Mouse (Mus musculus): ENCODE results near the gene Cdk19. TPM values are rescaled to one million over a fixed set of nuclear protein-coding genes. Genes with fewer than 3 reads are reported as not detected.
A peak's percentile ranks its signal among the peaks of the same experiment; 100 is the strongest.

Cdk19 gene
- polyA plus RNA-seq, 1 experiment from 2014 or later, result 11.1 TPM

GRCm38 (mm10) chr10:40358166-40358565, 18.8 kb downstream of the Cdk19 start:
- Histone ChIP-seq H3K27me3 (ENCODE audit: control insufficient read depth, insufficient read depth, low read length) (no peaks in the 10 kb centered on the region), H3K4me3 (ENCODE audit: low read depth, low read length) (no peak overlapping the region), H3K9me3 (ENCODE audit: control insufficient read depth, low read depth, low read length) (no peaks in the 10 kb centered on the region), H3K9ac (replicated peaks; ENCODE audit: low read depth, low read length) (no peak overlapping the region), H3K27ac (ENCODE audit: low read length) (no peak overlapping the region), H3K4me1 (ENCODE audit: control insufficient read depth, insufficient read depth, low read length) (peaks cover 10% of the 10 kb centered on the region), H3K36me3 (ENCODE audit: control insufficient read depth, insufficient read depth, low read length) (no peaks in the 10 kb centered on the region), H3K4me2 (replicated peaks; ENCODE audit: low read depth, low read length) (no peak overlapping the region)
- 39% methylated on average over 2 of the region's 2 CpGs for WGBS
- ATAC-seq (ENCODE audit: insufficient number of reproducible peaks, insufficient read depth, low FRiP score, low read depth), result no peak

- ATAC-seq (ENCODE audit: insufficient number of reproducible peaks, insufficient read depth, low FRiP score, low read depth), result no peak
- Histone ChIP-seq H3K27me3 (ENCODE audit: control insufficient read depth, insufficient read depth, low read length) (no peaks in the 10 kb centered on the region), H3K27ac (ENCODE audit: low read length) (no peak overlapping the region), H3K4me1 (ENCODE audit: control insufficient read depth, insufficient read depth, low read length) (peaks cover 10% of the 10 kb centered on the region), H3K36me3 (ENCODE audit: control insufficient read depth, insufficient read depth, low read length) (no peaks in the 10 kb centered on the region), H3K4me3 (ENCODE audit: low read depth, low read length) (no peak overlapping the region), H3K4me2 (replicated peaks; ENCODE audit: low read depth, low read length) (no peak overlapping the region), H3K9me3 (ENCODE audit: control insufficient read depth, low read depth, low read length) (no peaks in the 10 kb centered on the region), H3K9ac (replicated peaks; ENCODE audit: low read depth, low read length) (no peak overlapping the region)
- 80% methylated on average over 2 of the region's 2 CpGs for WGBS
Observed at GRCm38 (mm10) chr10:40359131-40359530, 19.8 kb downstream of the Cdk19 start.

- Histone ChIP-seq H3K4me2 (replicated peaks; ENCODE audit: low read depth, low read length) (no peak overlapping the region), H3K9ac (replicated peaks; ENCODE audit: low read depth, low read length) (no peak overlapping the region), H3K4me3 (ENCODE audit: low read depth, low read length) (no peak overlapping the region), H3K27me3 (ENCODE audit: control insufficient read depth, insufficient read depth, low read length) (no peaks in the 10 kb centered on the region), H3K9me3 (ENCODE audit: control insufficient read depth, low read depth, low read length) (no peaks in the 10 kb centered on the region), H3K4me1 (ENCODE audit: control insufficient read depth, insufficient read depth, low read length) (peaks cover 10% of the 10 kb centered on the region), H3K36me3 (ENCODE audit: control insufficient read depth, insufficient read depth, low read length) (no peaks in the 10 kb centered on the region), H3K27ac (ENCODE audit: low read length) (no peak overlapping the region)
- WGBS, result 19% methylated on average over 4 of the region's 4 CpGs
- peak; percentile 46; the same call in 1 of the 2 replicates for ATAC-seq (ENCODE audit: insufficient number of reproducible peaks, insufficient read depth, low FRiP score, low read depth)
Observed at GRCm38 (mm10) chr10:40363004-40363403, 23.6 kb downstream of the Cdk19 start.

- H3K9ac ChIP-seq (replicated peaks; ENCODE audit: low read depth, low read length), result no peak overlapping the region
- no peak overlapping the region for H3K27ac ChIP-seq (ENCODE audit: low read length)
- H3K4me3 ChIP-seq (ENCODE audit: low read depth, low read length), result no peak overlapping the region
- WGBS, result 65% methylated on average over 5 of the region's 5 CpGs
- no peak overlapping the region for H3K4me2 ChIP-seq (replicated peaks; ENCODE audit: low read depth, low read length)
- H3K36me3 ChIP-seq (ENCODE audit: control insufficient read depth, insufficient read depth, low read length), result no peaks in the 10 kb centered on the region
- peaks cover 7% of the 10 kb centered on the region for H3K4me1 ChIP-seq (ENCODE audit: control insufficient read depth, insufficient read depth, low read length)
- no peak for ATAC-seq (ENCODE audit: insufficient number of reproducible peaks, insufficient read depth, low FRiP score, low read depth)
- no peaks in the 10 kb centered on the region for H3K27me3 ChIP-seq (ENCODE audit: control insufficient read depth, insufficient read depth, low read length)
- no peaks in the 10 kb centered on the region for H3K9me3 ChIP-seq (ENCODE audit: control insufficient read depth, low read depth, low read length)
Observed at GRCm38 (mm10) chr10:40364642-40365361, 25.4 kb downstream of the Cdk19 start.

- no peak overlapping the region for H3K9ac ChIP-seq (replicated peaks; ENCODE audit: low read depth, low read length)
- no peak overlapping the region for H3K4me2 ChIP-seq (replicated peaks; ENCODE audit: low read depth, low read length)
- WGBS, result 70% methylated on average over 2 of the region's 2 CpGs
- no peak overlapping the region for H3K27ac ChIP-seq (ENCODE audit: low read length)
- H3K4me1 ChIP-seq (ENCODE audit: control insufficient read depth, insufficient read depth, low read length), result peaks cover 7% of the 10 kb centered on the region
- no peaks in the 10 kb centered on the region for H3K36me3 ChIP-seq (ENCODE audit: control insufficient read depth, insufficient read depth, low read length)
- no peaks in the 10 kb centered on the region for H3K9me3 ChIP-seq (ENCODE audit: control insufficient read depth, low read depth, low read length)
- no peaks in the 10 kb centered on the region for H3K27me3 ChIP-seq (ENCODE audit: control insufficient read depth, insufficient read depth, low read length)
- no peak for ATAC-seq (ENCODE audit: insufficient number of reproducible peaks, insufficient read depth, low FRiP score, low read depth)
- no peak overlapping the region for H3K4me3 ChIP-seq (ENCODE audit: low read depth, low read length)
Observed at GRCm38 (mm10) chr10:40365991-40366390, 26.6 kb downstream of the Cdk19 start.

- Histone ChIP-seq H3K4me1 (ENCODE audit: control insufficient read depth, insufficient read depth, low read length) (peaks cover 11% of the 10 kb centered on the region; the same call in 1 of the 2 replicates), H3K9me3 (ENCODE audit: control insufficient read depth, low read depth, low read length) (no peaks in the 10 kb centered on the region), H3K27me3 (ENCODE audit: control insufficient read depth, insufficient read depth, low read length) (no peaks in the 10 kb centered on the region), H3K36me3 (ENCODE audit: control insufficient read depth, insufficient read depth, low read length) (no peaks in the 10 kb centered on the region), H3K27ac (ENCODE audit: low read length) (no peak overlapping the region), H3K4me2 (replicated peaks; ENCODE audit: low read depth, low read length) (no peak overlapping the region), H3K4me3 (ENCODE audit: low read depth, low read length) (no peak overlapping the region), H3K9ac (replicated peaks; ENCODE audit: low read depth, low read length) (no peak overlapping the region)
- ATAC-seq (ENCODE audit: insufficient number of reproducible peaks, insufficient read depth, low FRiP score, low read depth), result no peak
- 85% methylated on average over 1 of the region's 1 CpGs for WGBS
Observed at GRCm38 (mm10) chr10:40368516-40368915, 29.2 kb downstream of the Cdk19 start.

GRCm38 (mm10) chr10:40370156-40370555, 30.8 kb downstream of the Cdk19 start:
- Histone ChIP-seq H3K4me2 (replicated peaks; ENCODE audit: low read depth, low read length) (no peak overlapping the region), H3K9me3 (ENCODE audit: control insufficient read depth, low read depth, low read length) (no peaks in the 10 kb centered on the region), H3K27me3 (ENCODE audit: control insufficient read depth, insufficient read depth, low read length) (no peaks in the 10 kb centered on the region), H3K9ac (replicated peaks; ENCODE audit: low read depth, low read length) (no peak overlapping the region), H3K4me1 (ENCODE audit: control insufficient read depth, insufficient read depth, low read length) (peaks cover 11% of the 10 kb centered on the region; the same call in 1 of the 2 replicates), H3K36me3 (ENCODE audit: control insufficient read depth, insufficient read depth, low read length) (no peaks in the 10 kb centered on the region), H3K4me3 (ENCODE audit: low read depth, low read length) (no peak overlapping the region), H3K27ac (ENCODE audit: low read length) (no peak overlapping the region)
- ATAC-seq (ENCODE audit: insufficient number of reproducible peaks, insufficient read depth, low FRiP score, low read depth), result no peak

- Histone ChIP-seq H3K36me3 (ENCODE audit: control insufficient read depth, insufficient read depth, low read length) (no peaks in the 10 kb centered on the region), H3K4me1 (ENCODE audit: control insufficient read depth, insufficient read depth, low read length) (peaks cover 11% of the 10 kb centered on the region; the same call in 1 of the 2 replicates), H3K27ac (ENCODE audit: low read length) (peak overlapping the region; percentile 52; the same call in 1 of the 2 replicates), H3K9ac (replicated peaks; ENCODE audit: low read depth, low read length) (no peak overlapping the region), H3K9me3 (ENCODE audit: control insufficient read depth, low read depth, low read length) (no peaks in the 10 kb centered on the region), H3K27me3 (ENCODE audit: control insufficient read depth, insufficient read depth, low read length) (no peaks in the 10 kb centered on the region), H3K4me3 (ENCODE audit: low read depth, low read length) (no peak overlapping the region), H3K4me2 (replicated peaks; ENCODE audit: low read depth, low read length) (peak overlapping the region; percentile 17; the same call in 1 of the 2 replicates)
- WGBS, result 56% methylated on average over 8 of the region's 8 CpGs
- no peak for ATAC-seq (ENCODE audit: insufficient number of reproducible peaks, insufficient read depth, low FRiP score, low read depth)
Observed at GRCm38 (mm10) chr10:40371184-40371913, 32.0 kb downstream of the Cdk19 start.

All from stomach, embryonic 14.5 days (tissue).